Mouse (Mus musculus): Measurements from ENCODE around the gene Adamts15. TPM values are rescaled to one million over a fixed set of nuclear protein-coding genes. Genes with fewer than 3 reads are reported as not detected.

The Adamts15 gene
- polyA plus RNA-seq, 1 experiment from 2014 or later: 6.8 TPM

DNA sequence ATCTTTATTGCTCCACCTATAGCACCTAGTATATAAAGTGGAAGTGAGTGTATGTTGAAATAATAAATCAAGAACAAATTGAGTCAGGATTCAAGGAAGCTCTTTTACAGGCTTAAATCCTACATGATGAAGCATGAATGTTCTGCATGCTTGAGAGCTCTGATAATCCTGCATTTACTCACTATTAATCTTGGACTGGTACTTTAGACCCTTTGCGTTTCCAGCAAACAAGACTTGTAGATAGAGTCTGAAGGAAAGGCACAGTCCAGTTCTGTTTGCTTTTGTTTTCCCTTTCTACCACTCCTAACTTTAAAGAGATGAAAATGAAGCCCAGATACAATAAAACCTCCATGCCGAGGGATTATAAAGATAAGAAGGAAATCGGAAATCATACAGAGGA lies 45.7 kb downstream of the Adamts15 start:
- no peak for ATAC-seq (ENCODE audit: borderline replicate concordance, extremely low read depth, low FRiP score, low TSS enrichment)
- Histone ChIP-seq H3K27me3 (no peaks in the 10 kb centered on the region), H3K27ac (no peak overlapping the region), H3K4me1 (peaks cover 4% of the 10 kb centered on the region; the same call in 1 of the 2 replicates), H3K4me2 (no peak overlapping the region), H3K36me3 (no peaks in the 10 kb centered on the region), H3K9me3 (no peaks in the 10 kb centered on the region), H3K4me3 (no peak overlapping the region), H3K9ac (no peak overlapping the region)
- 47% methylated on average over 3 of the region's 3 CpGs for WGBS

DNA sequence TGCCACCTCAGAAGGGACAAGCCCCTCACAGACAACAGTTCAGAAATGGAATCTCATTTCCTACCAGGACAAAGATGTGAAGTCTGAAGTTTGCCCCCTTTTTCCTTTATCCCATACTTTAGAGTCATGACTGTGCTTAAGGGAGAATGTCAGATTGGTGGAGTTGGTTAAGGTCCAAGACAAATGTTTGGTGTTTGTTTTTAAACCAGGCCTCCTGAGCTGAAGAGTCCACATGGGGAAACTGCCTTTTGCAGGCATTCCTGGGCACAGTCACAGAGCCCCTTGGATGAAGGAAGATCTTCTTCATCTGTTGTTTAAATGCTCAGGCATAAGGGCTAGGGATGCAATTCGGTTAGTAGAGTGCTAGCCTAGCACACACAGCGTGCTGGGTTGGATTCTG lies 66.4 kb downstream of the Adamts15 start:
- ATAC-seq (ENCODE audit: borderline replicate concordance, extremely low read depth, low FRiP score, low TSS enrichment): no peak
- Histone ChIP-seq H3K4me1 (no peaks in the 10 kb centered on the region), H3K9me3 (no peaks in the 10 kb centered on the region), H3K27me3 (no peaks in the 10 kb centered on the region), H3K4me3 (no peak overlapping the region), H3K9ac (no peak overlapping the region), H3K36me3 (no peaks in the 10 kb centered on the region), H3K4me2 (no peak overlapping the region), H3K27ac (no peak overlapping the region)
- WGBS: 68% methylated on average over 2 of the region's 2 CpGs

DNA sequence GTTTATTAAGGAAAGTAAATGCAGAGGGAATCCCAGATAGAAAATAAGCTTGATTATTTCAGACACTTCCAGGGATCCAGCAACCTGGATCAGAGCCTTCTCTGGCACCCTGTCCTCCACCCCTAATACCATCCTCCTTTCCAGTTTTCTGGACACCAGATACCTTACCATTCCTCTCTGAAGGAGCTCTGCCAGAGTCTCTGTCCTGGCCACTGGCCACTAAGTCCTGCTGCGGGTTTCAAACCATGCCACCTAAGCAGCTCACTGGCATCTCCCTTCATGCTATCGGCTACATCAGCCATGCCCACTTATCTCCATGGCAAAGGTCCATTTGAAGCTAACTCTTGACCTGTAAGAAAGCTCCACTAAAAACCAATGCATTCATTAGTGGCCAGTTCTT lies 70.4 kb downstream of the Adamts15 start:
- Histone ChIP-seq H3K27ac (no peak overlapping the region), H3K27me3 (no peaks in the 10 kb centered on the region), H3K36me3 (no peaks in the 10 kb centered on the region), H3K9me3 (no peaks in the 10 kb centered on the region), H3K4me2 (no peak overlapping the region), H3K4me1 (no peaks in the 10 kb centered on the region), H3K4me3 (no peak overlapping the region), H3K9ac (no peak overlapping the region)
- ATAC-seq (ENCODE audit: borderline replicate concordance, extremely low read depth, low FRiP score, low TSS enrichment): no peak
- WGBS: 85% methylated on average over 2 of the region's 2 CpGs

DNA sequence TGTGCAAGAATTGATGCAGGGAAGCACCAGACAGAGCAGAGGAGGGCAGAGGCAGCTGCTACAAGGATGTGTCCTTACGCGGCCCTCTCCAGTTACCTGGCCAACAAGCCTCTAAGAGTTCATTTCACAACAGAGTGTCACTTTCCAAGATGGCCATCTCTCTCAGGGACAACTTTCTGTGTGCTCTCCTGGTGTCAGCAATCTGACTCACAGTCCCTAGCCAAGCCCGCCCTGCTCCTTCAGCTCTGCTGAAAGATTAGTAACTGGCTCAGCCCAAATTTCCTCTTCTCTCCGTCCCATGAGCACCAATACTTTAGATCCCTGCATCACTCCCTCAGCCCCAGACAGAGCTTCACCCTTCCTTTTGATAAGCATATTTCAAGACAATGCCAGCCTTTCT lies 72.3 kb downstream of the Adamts15 start:
- Histone ChIP-seq H3K27me3 (no peaks in the 10 kb centered on the region), H3K9ac (no peak overlapping the region), H3K4me2 (no peak overlapping the region), H3K9me3 (no peaks in the 10 kb centered on the region), H3K4me3 (no peak overlapping the region), H3K27ac (no peak overlapping the region), H3K36me3 (no peaks in the 10 kb centered on the region), H3K4me1 (no peaks in the 10 kb centered on the region)
- no peak for ATAC-seq (ENCODE audit: borderline replicate concordance, extremely low read depth, low FRiP score, low TSS enrichment)
- 75% methylated on average over 4 of the region's 4 CpGs for WGBS

GRCm38 (mm10) chr9:30849444-30849843 lies 72.8 kb downstream of the Adamts15 start:
- H3K9me3 ChIP-seq: no peaks in the 10 kb centered on the region
- no peak overlapping the region for H3K27ac ChIP-seq
- H3K4me2 ChIP-seq: no peak overlapping the region
- H3K4me3 ChIP-seq: no peak overlapping the region
- 84% methylated on average over 8 of the region's 8 CpGs for WGBS
- no peaks in the 10 kb centered on the region for H3K36me3 ChIP-seq
- no peak overlapping the region for H3K9ac ChIP-seq
- no peaks in the 10 kb centered on the region for H3K27me3 ChIP-seq
- H3K4me1 ChIP-seq: no peaks in the 10 kb centered on the region
- ATAC-seq (ENCODE audit: borderline replicate concordance, extremely low read depth, low FRiP score, low TSS enrichment): no peak

Other genes with a start within 250 kb of the Adamts15 start
- gene Adamts8, start 20.1 kb upstream of the Adamts15 start, polyA plus RNA-seq (2015; fragmentation: Nextera tagmentation; extraction: Ambion mirVana): 3.6 and 5.8 TPM in 2 replicates
- 6.5 and 8.9 TPM in 2 replicates for gene Zbtb44, start 108.2 kb upstream of the Adamts15 start, polyA plus RNA-seq (2015; fragmentation: Nextera tagmentation; extraction: Ambion mirVana)
- 48.1 and 50.9 TPM in 2 replicates for gene St14, start 209.4 kb upstream of the Adamts15 start, polyA plus RNA-seq (2015; fragmentation: Nextera tagmentation; extraction: Ambion mirVana)

Data from lung, embryonic 15.5 days (tissue).